Mouse (Mus musculus): ENCODE measurements around the gene Drc7. TPM values are rescaled to one million over a fixed set of nuclear protein-coding genes. Genes with fewer than 3 reads are reported as not detected.
"Not testable (repeated sequence)": the region's sequence is repeated elsewhere in the genome, so short reads cannot be mapped to it uniquely, and the experiment has no call there.

The Drc7 gene
- not detected for total RNA-seq (2022)

DNA sequence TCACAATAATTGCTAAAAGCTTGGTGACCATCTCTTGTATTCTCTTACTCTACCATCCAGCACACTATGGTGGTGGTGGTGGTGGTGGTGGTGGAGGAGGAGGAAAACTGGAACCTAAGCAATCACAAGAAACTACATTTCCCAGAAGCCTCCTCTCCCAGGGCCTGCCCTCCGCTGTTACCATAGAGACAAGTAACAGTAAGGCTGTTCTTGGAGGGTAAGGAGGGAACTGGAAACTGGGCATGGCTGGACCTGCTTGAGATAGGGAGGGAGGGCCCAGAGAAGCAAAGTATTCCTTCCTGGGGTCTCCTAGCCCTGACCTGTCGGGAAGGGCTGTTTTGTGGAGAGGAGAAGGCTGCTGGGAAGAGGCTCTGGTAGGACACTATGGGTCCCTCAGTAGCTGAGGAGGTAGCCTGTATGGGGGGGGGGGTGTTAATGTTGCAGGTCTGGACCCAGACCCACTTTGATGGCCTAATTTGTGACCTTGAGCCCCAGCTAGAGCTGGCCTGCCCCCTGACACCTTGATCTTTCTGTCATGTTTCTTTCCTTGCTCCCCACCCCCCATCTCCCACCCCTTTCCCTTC lies at the start of gene Drc7:
Gene Drc7 (plus strand): TSS at position 177 of the 584 bp plus-strand sequence.
- no peak for DNase-seq

DNA sequence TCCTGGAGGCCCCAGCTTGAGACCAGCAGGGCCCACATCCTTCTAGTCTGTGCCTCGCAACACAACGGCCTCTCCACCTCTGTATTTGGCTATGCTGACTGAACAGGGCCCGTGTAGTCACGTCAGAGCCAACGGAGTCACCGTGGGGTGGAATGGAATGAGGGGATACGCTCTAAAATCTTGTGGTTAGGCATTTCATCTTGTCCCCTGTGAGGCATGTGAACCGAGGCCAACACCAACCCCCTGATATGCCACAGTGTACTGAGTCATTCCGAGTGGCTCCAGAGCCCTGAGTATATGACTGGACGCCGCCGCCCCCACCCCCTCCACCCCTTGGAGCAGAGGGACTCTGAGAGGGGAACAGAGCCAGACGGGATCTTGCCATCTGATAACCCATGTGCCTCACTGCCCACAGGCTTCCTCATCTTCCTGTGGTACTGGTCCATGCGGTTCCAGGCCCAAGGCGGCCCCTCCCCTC lies 42.4 kb upstream of the Drc7 start:
- no peak for DNase-seq

DNA sequence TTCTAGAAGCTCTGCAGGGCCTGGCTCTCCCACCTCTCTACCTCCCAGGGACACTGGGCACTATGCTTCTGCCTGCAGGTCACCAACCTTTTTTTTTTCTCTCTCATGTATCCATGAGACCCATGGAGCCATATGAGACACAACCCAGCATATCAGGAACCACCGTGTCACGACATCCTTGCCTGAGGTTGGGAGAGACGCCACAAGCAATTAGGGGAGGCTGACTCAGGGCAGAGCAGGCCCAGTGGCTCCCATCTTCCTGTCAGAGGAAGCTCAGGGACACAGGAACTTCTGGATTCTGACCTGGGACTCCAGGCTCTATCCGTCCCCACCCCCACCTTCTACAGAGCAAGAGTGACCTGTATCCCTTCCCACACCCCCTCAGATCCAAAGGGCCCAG lies 39.0 kb upstream of the Drc7 start:
- DNase-seq, result no peak

DNA sequence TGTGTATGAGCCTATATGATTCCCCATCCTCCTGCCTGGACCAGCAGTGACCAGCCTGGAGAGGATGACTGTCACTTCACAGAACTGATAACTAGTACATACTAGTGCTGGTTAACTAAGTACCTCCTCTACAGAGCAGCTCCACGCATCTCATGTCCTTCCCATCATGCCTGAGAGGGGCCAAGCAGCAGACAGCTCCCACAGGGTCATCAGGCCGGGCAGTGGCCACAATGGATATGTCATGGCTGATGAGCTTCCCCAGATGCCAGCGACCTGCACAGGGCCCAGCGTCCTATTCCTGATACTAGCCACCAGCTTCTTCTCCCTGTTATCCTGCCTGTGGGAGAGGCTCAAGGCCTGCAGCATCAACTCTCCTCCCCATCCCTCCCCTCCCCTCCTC lies 38.2 kb upstream of the Drc7 start:
- DNase-seq, result no peak

DNA sequence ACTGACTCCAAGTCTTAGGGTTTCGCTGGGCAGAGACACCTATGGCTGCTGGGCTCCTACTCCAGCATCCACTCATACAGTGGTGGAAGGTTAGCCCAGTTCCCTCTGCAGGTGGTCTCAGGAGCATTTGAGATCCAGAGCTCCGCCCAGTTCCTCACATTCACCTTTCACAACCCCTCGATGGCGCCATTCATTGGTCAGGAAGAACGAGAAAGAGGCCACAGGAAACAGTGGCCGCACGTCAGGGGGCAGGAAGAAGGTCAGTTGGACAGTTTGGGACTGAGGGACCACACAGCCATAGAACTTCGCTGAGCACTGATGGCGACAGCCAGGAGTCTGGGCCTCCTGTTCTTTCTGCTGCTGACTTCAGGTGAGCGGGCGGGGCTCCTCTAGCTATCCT lies 37.5 kb upstream of the Drc7 start, which contains the start of gene Adgrg3:
Gene Adgrg3 (plus strand): TSS at position 242 of the 400 bp plus-strand sequence.
- no peak for DNase-seq

DNA sequence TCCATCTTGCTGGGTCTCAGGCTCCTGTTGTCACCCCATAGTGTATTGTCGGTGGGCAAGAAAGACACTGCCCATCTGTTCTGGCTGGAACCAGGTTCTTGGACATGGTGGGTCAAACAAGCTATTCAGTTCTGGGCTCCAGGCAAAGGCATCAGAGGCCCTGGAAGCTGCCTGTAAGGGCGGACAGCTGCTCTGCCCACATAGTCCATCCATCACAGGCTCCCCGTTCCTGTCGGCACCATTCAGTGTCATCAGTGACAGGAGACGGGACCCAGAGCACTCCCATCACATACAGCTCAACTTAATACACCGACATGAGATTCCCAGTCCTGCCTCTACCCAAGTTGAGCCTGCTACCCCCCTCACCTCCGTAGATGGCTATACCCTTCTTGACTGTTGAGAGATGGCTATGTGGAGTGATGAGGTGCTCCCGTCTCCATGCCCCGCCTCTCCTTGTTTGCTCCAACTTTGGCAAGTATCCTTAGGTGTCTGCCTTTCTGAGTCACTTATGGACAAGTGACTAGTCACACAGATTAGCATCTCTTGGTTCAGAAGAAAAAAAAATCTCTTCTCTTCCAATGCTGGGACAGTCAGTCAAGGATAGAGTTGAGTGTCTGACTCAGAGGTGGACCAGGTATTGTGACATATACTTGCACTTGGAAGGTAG lies 36.8 kb upstream of the Drc7 start:
- DNase-seq, result no peak

DNA sequence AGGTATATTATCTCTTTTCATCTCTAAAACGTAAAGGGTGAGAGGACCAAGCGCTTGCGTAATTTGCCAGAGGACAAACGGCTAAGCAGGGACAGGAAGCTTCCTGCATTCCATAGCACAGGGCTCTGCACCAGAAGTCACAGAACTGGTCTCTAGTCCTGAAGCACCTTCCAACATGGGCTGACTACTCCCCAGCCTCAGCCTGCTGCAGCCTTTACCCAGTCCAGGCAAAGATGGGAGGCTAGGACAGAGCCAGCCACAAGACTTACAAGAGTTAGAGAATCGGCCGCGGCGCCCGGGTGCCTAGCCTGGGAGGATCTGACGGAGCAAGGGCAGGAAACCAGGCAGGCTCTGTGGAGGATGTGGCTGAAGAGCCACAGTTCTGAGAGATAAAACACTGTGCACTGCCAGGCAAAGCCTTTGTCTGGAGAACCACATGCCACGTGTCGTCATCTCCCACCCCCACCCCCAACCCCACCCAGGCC lies 34.6 kb upstream of the Drc7 start:
- no peak for DNase-seq

DNA sequence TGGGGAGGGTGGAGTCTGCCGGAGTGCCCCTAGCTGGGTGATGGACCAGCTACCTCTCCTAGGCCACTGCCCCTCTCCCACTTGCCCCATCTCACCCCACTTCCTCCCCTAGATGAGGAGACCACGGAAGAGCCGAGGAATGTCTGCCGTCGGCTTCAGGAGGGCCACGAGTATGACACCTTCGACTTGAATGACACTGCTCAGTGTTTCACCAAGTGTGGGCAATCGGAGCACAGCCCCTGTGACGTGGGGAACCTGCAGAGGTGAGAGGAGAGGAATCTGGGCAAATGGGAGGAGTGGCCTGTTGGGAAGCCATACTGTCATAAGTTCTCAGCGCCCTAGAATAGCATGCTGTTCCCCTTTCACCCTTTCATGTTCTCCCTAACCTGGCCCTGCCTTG lies 34.1 kb upstream of the Drc7 start:
- DNase-seq, result no peak

DNA sequence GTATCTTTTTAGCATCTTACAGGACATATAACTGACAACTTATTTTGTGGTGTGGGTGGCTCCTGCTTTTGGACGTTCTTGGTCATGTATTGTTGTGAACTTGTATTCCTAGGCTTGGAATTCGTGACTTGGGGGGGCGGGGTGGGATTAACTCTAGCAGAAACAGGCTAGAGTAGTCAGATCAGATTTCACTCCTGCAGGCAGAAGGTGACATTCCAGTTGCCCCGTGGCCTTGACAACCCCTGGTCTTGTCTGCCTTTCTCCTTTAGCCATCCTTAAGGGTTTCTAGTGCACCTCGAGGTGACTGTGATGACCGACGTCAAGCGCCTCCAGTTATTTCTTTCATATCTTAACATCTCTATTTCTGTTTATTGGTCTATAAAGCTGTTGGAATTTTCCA lies 31.7 kb upstream of the Drc7 start:
- no peak for DNase-seq

DNA sequence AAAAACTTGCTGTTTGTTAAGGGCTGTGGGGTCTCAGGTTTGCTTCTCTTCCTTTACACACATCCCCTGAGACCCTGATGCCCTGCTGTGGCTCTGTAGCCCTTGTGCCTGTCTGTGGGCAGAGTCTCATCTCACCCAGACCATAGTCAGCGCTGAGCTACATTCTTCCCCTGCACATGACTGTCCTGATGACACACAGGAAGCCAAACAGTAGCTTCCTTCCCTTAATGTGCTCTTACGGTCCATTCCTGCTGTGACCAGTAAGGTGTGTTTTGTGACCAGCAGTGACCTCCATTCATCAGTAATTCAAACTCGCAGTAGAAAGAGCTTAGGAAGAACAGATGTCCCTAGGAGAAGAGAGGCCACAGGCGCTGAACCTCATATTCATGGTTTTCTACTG lies 30.5 kb upstream of the Drc7 start:
- no peak for DNase-seq

DNA sequence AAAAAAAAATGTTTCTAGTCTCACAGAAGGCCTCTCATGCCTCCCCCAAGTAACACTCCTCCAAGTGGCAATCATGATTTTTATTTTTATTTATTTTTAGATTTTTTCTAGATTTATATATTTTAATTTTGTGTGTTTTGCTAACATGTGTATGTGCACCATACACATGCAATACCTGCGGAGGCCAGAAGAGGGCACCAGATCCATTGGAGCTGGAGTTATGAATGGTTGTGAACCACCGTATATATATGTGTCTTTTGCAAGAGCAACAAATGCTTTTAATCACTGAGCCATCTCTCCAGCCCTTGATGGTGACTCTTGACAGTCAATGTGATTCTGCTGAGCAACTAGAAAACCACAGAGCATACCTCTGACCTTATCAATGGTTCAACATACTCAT lies 29.5 kb upstream of the Drc7 start:
- no peak for DNase-seq

DNA sequence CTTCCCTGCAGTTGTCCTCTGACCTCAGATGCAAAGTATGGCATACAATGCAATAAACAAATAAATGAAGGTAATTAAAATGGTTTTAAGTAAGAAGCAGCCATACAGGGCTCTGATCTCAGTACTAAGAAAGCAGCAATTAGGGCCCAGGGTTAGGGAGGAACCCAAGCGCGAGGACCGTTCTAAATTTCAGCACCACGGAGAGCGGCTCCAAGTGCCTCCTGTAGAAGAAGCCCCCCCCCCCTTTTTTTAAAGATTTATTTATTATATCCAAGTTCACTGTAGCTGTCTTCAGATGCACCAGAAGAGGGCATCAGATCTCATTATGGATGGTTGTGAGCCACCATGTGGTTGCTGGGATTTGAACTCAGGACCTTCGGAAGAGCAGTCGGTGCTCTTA lies 26.5 kb upstream of the Drc7 start:
- not testable (repeated sequence) for DNase-seq

DNA sequence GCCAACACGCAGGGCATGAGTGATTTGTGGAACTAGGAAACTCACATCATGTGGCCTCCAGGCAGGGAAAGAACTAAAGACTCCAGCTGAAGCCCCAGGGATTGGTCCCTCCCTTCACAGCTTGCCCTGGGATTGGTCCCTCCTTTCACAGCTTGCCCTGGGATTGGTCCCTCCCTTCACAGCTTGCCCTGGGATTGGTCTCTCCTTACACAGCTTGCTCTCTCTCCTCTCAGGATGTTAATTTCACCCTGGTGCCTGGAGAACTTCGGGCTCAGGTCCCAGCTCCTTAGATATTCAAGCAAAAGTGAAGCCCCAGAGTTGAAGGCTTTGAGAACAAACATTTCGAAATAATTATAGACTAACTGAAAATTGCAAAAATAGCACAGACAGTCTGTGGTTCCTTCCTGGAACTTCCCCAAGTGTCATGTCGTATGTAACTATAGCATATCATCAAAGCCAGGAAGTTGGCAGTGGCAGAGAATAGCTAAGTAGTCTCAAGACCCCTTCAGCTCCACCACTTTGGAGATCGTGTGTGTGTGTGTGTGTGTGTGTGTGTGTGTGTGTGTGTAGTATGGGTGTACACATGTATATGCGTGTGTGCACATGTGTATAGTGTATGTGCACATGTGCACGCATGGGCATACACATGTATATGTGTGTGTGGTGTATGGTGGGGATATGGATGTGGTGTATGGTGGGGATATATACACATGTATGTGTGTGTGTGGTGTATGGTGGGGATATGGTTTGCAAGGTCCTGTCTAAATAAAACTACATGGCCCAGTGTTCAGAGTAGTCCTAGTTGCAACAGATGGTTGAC lies 17.6 kb upstream of the Drc7 start:
- DNase-seq, result peak; percentile 23

DNA sequence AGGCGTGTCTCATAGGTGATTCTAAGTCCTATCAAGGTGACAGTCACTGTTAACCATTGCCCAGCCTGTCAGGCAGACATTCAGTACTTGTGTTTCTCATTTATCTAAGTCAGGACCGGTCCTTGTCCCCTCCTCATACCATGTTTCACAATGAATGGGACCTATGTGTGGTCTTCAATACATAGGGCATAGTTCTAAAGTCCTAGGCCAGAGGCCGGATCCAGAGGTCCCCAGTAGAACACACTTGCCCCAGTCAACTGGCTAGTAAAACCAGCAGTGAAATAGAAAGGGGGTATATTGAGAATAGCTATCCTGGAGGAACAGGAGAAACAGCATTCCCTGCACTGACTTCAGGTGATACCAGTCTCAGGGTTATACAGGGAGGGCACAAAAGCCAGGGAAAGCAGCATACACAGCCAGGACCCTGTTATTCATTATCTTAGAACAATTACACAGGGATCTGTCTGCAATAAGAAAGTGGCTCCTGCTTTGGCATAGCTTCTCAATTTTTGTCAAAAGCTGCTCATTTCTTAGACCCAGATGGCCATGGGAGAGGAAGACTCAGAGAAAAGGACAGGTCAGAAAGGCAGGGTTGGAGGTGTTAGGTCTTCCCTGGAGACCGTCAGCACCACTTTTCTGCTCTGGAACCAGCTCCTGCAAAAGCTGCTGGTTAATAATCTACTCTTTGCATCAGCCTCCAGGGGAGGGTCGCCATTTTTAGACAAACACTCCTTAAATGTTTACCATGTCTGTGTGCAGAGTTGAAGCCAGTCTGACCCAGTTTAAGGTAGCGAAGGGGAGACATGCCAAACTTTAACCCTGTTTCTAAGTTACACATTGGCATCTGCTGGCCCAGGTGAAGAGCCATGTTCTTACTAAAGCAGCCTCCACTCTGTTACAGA lies 12.8 kb upstream of the Drc7 start:
- no peak for DNase-seq

DNA sequence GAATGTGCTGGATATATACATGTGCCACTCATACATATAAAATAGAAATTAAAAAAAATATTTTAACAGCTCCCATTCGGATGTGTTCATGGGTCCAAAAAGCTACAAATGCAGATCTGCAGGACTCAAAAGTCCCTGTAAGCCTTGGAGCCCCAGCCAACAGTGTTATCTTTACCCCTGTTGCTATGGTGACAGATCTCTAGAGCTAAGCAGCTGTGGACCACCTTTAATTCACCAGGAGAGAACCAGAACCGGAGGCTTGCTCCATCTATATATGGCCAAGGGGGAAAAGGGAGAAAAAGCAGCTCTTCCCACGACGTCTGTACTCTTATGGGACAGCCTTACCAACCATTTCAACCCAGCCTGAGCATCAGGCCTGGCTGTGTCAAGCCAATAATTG lies 10.1 kb upstream of the Drc7 start:
- DNase-seq, result no peak

DNA sequence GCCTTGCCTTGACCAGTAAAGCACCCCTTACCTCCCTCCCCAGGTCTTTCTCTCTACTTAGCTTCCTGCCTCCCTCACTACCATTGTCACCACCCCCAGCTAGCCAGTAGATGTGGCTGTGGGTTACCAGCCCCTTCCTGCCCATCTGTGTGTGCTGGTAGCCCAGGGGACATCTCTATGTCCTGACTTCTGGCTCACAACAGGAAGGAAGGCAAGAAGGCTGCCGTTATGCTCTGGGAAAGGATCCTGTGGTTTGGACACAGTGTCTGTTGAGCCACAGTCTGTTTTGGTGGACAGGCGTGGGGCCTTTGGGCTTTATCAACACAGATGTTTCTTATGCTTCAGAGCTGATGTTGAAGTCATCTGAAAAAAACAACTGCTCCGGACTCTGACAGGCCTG lies 7.9 kb upstream of the Drc7 start:
- DNase-seq, result no peak

DNA sequence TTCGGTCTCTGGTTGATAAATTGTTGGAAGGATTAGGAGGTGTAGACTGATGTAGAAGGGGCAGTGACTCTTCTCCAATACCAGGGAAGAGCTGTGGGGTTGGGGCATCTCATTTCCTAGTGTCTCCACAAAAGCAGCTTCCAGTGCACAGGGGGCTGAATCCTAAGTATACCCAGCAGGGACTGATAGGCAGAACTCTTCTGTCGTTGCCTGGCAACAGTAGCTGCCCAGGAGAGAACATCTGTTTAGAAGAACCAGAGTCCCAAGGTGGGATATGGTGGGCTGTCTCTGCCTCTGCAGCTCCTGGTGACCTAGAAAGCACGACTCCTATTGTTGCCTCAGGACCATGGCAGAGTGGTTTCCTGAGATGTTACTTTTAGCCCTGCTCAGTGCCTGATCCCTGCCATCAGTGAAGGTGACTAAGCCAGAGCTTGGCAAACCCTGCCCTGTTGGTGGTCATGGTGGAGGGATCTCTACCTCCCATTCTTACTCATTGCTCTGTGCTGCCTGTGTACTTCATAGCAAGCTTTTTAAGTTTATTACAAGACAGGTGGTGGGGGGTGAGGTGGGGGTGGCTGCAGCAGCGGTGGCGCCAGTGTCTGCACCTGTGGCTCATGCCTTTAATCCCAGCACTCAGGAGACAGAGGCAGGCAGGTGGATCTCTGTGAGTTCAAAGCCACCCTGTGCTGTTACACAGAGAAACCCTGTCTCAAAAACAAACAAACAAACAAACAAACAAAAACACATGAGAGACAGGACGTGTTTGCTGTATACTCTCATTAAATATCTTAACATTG lies 6.8 kb upstream of the Drc7 start:
- no peak for DNase-seq

DNA sequence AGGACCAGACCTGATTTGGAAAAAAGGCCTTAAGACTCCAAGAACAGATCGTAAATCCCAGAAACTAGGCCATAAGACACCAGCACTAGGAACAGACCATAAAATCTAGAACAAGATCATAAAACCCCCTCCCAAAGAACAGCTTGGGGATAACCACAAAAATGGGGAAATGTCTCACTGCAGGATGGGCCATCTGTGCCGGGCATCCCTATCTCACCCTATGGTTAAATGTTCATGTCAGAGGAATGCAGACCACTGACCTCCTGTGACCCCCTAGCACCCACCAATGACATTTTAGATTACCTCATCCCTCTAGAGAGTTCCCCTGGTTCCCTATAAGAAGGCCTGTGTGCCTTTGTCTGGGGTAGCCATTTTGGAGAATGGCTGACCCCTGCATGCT lies 5.3 kb upstream of the Drc7 start:
- no peak for DNase-seq

DNA sequence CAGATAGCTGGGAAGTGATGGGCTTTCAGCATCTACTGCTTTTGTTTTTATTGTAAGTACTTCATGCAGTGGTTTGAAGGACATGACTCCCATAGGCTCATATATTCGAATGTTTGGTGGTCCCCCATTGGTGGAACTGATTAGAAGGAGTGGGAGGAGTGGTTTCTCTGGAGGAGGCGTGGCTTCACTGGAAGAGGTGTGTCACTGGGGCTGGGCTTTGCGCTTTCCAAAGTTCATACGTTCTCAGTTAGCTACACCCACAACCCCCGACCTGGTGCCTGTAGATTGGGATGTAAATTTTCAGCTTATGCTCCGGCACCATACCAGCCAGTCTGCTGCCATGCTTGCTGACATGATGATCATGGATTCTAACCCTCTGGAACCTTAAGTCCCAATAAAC lies 465 bp upstream of the Drc7 start:
- DNase-seq, result no peak

DNA sequence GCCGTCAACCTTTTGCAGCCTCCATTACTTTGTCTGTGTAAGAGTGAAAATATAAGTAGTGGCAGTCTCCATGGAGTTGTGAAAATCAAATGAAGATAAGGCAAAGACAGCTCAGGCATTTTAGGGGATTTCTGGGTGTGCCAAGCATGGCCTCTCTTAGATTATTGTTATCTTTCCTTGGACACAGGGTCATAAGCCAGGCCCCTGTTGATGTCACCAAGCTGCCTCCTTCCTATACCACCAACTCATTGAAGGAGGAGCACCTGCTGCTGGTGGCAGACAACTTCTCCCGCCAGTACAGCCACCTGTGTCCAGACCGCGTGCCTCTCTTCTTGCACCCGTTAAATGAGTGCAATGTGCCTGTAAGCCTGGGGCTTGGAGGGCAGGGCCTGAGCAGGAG lies 1.5 kb downstream of the Drc7 start:
- no peak for DNase-seq

DNA sequence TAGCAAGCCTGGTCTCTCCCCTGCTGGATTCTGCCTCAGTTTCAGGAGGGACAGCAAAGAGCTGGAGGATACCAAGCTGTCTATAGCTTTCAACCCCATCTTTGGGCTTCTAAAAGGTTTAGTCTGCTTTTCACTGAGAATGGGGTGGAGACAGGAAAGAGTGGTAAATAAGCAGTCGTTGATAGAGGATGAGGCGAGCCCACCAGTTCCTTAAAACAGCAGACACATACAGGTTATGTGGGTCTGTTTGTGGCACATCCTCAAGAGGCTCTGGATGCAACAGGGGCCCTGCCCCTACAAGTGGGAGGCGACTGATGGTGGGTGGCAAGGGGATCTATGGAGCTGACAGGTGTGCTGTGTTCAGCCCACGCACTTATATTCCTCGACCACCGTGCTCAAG lies 3.8 kb downstream of the Drc7 start:
- DNase-seq, result no peak

Measured in adrenal gland, adult 8-10 months (tissue).